Mouse (Mus musculus): ENCODE measurements at regions not wholly inside any gene's neighbourhood (a gene's known extent, or its start where the extent isn't known, plus 50 kb on each side); places are given as distances from the start of the nearest gene placed in this dataset.

DNA sequence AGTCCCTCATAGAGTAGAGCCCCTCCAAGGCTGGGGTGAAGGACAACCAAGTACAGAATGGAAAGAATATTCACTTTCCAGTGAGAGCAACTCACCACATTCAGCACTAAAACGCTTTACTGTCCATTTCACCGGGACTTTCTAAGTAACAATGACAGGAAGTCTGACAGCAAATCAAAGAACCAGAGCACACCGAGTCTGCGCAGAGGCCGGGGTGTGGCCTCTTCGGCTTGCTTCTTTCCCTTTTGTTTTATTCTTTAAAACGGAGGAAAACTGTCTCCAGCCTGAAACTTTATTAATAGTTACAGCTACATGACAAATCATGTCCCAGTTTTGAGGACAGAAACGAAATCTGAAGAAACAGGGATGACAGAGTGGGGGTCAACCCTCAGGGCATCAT lies 465.0 kb downstream of the Tns3 start:
- TF ChIP-seq ZC3H11A (IDR thresholded peaks at IDR 0.05; ENCODE audit: borderline replicate concordance, low read depth, low read length) (no peak), HCFC1 (IDR thresholded peaks at IDR 0.05; ENCODE audit: borderline replicate concordance, insufficient read depth, low read length) (no peak), CHD2 (IDR thresholded peaks at IDR 0.05; ENCODE audit: low read depth, low read length) (no peak), MAFK (IDR thresholded peaks at IDR 0.05; ENCODE audit: insufficient read depth, low read depth, low read length) (no peak), ZNF384 (IDR thresholded peaks at IDR 0.05; ENCODE audit: low read depth, low read length) (no peak)
